Mouse (Mus musculus) cerebellum, adult 2 months (tissue): ENCODE measurements around the gene Armt1. TPM values are rescaled to one million over a fixed set of nuclear protein-coding genes. Genes with fewer than 3 reads are reported as not detected.
"Not testable (repeated sequence)": the region's sequence is repeated elsewhere in the genome, so short reads cannot be mapped to it uniquely, and the experiment has no call there.

ENCODE experiments used
- DNase-seq, 2 experiments: peaks; one replicate each; pipeline ENCODE4 v3.0.0; 2021
- H3K27ac ChIP-seq: fragments of 200-500 bp; 2 replicates; pipeline ENCODE4 v1.5.1; 2012; ENCODE audit warnings: low read length, control low read depth, inconsistent platforms; ENCODE audit not compliant: insufficient read depth
- H3K27me3 ChIP-seq: fragments of 200-500 bp; 2 replicates; pipeline ENCODE4 v1.6.1; 2012; ENCODE audit warnings: inconsistent platforms, mild to moderate bottlenecking, low read length, moderate library complexity; ENCODE audit not compliant: control insufficient read depth, insufficient read depth
- H3K4me1 ChIP-seq: fragments of 200-500 bp; 2 replicates; pipeline ENCODE4 v1.6.1; 2011; ENCODE audit warnings: low read length; ENCODE audit not compliant: control insufficient read depth, insufficient read depth
- H3K4me3 ChIP-seq: fragments of 200-500 bp; replicated peaks from 2 replicates; pipeline ENCODE3; 2011; ENCODE audit warnings: mild to moderate bottlenecking, low read depth, low read length, control low read depth; ENCODE audit not compliant: insufficient read depth
- CTCF ChIP-seq: fragments of 200-500 bp; IDR thresholded peaks from 2 replicates; pipeline ENCODE4 v1.5.1; 2011; ENCODE audit warnings: low read depth, mild to moderate bottlenecking, control low read depth, low read length, moderate library complexity, borderline replicate concordance; ENCODE audit not compliant: insufficient read depth
- POLR2A ChIP-seq: fragments of 200-500 bp; IDR thresholded peaks from 2 replicates; pipeline ENCODE4 v1.6.1; 2011; ENCODE audit warnings: low read length, control low read depth, borderline replicate concordance; ENCODE audit not compliant: insufficient read depth
- WGBS: fragments of 180-500 bp; shearing (Covaris S2); methylation state at CpG from one replicate; pipeline ENCODE4 v1.1.7; 2018; 5-methylcytosine and 5-hydroxymethylcytosine counted together
- polyA plus RNA-seq: library from polyadenylated mRNA; depleted of rRNA; stranded (reverse); fragments of >200 nt; gene quantifications from 2 replicates; pipeline ENCODE4 v1.2.3, GENCODE M21; 2012

Armt1 gene
- polyA plus RNA-seq, 1 experiment, result 23.7 TPM

GRCm38 (mm10) chr10:4407191-4407590, 25.1 kb upstream of the Armt1 start:
- H3K4me1 ChIP-seq, result no peaks in the 10 kb centered on the region; the same call in 1 of the 2 replicates
- TF ChIP-seq CTCF (no peak), POLR2A (no peak)
- WGBS, result 85% methylated on average over 1 of the region's 1 CpGs
- DNase-seq, result no peak
- no peaks in the 10 kb centered on the region for H3K27me3 ChIP-seq
- no peak overlapping the region for H3K4me3 ChIP-seq
- no peak overlapping the region for H3K27ac ChIP-seq

GRCm38 (mm10) chr10:4425245-4425644, 7.0 kb upstream of the Armt1 start:
- no peak for DNase-seq
- H3K27me3 ChIP-seq, result no peaks in the 10 kb centered on the region
- H3K4me1 ChIP-seq, result peaks cover 3% of the 10 kb centered on the region; the same call in 1 of the 2 replicates
- no peak overlapping the region for H3K27ac ChIP-seq
- 76% methylated on average over 8 of the region's 8 CpGs for WGBS
- H3K4me3 ChIP-seq, result no peak overlapping the region
- TF ChIP-seq POLR2A, result no peak

GRCm38 (mm10) chr10:4430399-4430798, 1.9 kb upstream of the Armt1 start:
- Histone ChIP-seq H3K4me1 (peaks cover 10% of the 10 kb centered on the region; the same call in 1 of the 2 replicates), H3K4me3 (no peak overlapping the region), H3K27ac (peak overlapping the region; percentile 66; the same call in 1 of the 2 replicates), H3K27me3 (no peaks in the 10 kb centered on the region)
- DNase-seq, result no peak
- TF ChIP-seq CTCF (no peak), POLR2A (no peak)
- WGBS, result 85% methylated on average over 8 of the region's 8 CpGs

- WGBS, result 40% methylated on average over 3 of the region's 3 CpGs
- peak; percentile 64 to 79 for DNase-seq
- Histone ChIP-seq H3K4me3 (peak overlapping the region; percentile 33), H3K27ac (peak overlapping the region; percentile 66), H3K4me1 (peaks cover 10% of the 10 kb centered on the region; the same call in 1 of the 2 replicates), H3K27me3 (no peaks in the 10 kb centered on the region)
- TF ChIP-seq POLR2A, result no peak
- TF ChIP-seq CTCF, result no peak
Measured at GRCm38 (mm10) chr10:4430826-4431225, 1.4 kb upstream of the Armt1 start.

- peak overlapping the region; percentile 94 for H3K4me3 ChIP-seq
- peak overlapping the region; percentile 96 for H3K27ac ChIP-seq
- no peaks in the 10 kb centered on the region for H3K27me3 ChIP-seq
- TF ChIP-seq CTCF (no peak), POLR2A (no peak)
- 7% methylated on average over 5 of the region's 5 CpGs for WGBS
- DNase-seq, result no peak
- H3K4me1 ChIP-seq, result peaks cover 10% of the 10 kb centered on the region; the same call in 1 of the 2 replicates
Measured at GRCm38 (mm10) chr10:4431746-4432122, 533 bp upstream of the Armt1 start.

- Histone ChIP-seq H3K4me1 (peaks cover 10% of the 10 kb centered on the region; the same call in 1 of the 2 replicates), H3K4me3 (peak overlapping the region; percentile 77), H3K27me3 (no peaks in the 10 kb centered on the region), H3K27ac (peak overlapping the region; percentile 64; the same call in 1 of the 2 replicates)
- no peak for TF ChIP-seq CTCF
- no peak for TF ChIP-seq POLR2A
- no peak for DNase-seq
- 12% methylated on average over 19 of the region's 19 CpGs for WGBS
Measured at GRCm38 (mm10) chr10:4432996-4433755, 909 bp downstream of the Armt1 start.

- peaks cover 10% of the 10 kb centered on the region; the same call in 1 of the 2 replicates for H3K4me1 ChIP-seq
- not testable (repeated sequence) for DNase-seq, H3K4me3 ChIP-seq, H3K27me3 ChIP-seq, H3K27ac ChIP-seq
- 85% methylated on average over 2 of the region's 2 CpGs for WGBS
Measured at GRCm38 (mm10) chr10:4433871-4434270, 1.6 kb downstream of the Armt1 start.

- no peak for TF ChIP-seq POLR2A
- TF ChIP-seq CTCF, result no peak
- DNase-seq, result no peak
- Histone ChIP-seq H3K27me3 (no peaks in the 10 kb centered on the region), H3K27ac (no peak overlapping the region), H3K4me1 (peaks cover 7% of the 10 kb centered on the region; the same call in 1 of the 2 replicates), H3K4me3 (no peak overlapping the region)
- WGBS, result 87% methylated on average over 3 of the region's 3 CpGs
Measured at GRCm38 (mm10) chr10:4435416-4435815, 3.1 kb downstream of the Armt1 start.
